Mouse (Mus musculus): Measurements from ENCODE around the gene Apba2.

The Apba2 gene

DNA sequence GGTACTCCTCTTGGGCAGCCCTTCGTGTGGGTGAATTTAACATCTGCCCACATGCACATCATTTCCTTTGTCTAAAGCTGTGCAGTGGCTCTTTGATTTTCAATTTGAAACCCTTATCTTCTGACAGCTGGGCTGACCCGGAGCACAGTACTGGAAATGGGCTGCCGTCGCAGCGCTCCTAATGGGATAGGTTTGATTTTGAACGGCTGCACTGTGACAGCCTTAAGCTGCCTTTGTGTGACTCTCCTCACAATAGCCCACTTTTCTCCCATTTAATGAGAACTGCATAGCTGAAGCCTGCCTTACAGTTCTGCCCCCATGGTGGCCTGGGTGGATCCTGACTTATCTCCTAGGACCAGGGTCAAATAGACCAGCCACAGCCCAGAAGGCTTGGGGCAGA lies 31.9 kb downstream of the Apba2 start:
- no peak for DNase-seq

DNA sequence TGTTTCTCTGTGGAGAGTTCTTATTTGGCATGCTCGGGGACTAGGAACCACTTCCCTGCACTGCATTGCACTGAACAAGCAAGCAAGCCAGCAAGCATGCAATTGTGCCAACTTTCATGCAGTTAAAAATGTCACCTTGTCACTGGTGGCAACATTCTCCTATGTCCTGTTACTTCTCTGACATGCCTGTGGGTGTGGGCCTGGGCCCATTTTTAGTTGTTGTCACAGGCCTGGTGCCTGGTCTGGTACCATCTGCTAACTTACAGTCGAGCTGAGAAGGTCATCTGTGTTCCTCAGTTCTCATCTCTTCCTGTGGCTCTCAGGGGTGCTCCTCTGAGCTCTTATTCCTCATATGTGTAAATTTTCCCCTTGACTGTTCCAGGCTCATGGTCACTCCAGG lies 33.8 kb downstream of the Apba2 start:
- DNase-seq, result no peak

DNA sequence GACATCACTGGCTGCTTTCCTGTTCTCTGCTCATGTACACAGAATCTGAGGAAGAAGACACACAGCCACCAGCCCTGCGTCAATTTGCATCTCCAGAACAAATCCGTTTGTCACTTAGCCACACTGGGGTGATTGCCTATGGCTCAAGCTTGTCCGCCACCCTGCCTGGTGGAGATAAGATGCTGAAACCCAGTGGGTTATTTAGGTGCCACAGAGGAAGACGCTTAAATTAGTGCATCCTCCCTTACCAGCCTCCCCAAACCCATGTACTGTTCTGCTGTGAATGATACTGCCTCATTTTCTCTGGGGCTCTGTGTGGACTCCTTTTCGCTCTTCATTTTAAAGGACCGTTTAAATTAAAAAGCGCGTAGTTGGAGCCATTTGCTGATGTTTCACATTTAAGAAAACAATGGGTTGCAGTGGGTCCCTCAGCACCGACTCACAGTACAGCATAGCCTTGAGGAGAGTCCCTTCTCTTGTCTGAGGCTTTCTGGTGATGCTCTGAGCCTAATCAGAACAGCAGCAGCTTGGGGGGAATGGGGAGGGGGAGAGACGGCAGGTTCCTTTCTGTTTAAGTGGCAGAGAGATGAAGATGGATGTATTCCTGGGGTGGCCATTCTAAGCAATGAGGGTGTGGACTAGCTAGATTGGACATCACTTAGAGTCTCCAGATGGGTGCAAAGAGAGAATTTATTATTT lies 38.1 kb downstream of the Apba2 start:
- DNase-seq, result no peak

DNA sequence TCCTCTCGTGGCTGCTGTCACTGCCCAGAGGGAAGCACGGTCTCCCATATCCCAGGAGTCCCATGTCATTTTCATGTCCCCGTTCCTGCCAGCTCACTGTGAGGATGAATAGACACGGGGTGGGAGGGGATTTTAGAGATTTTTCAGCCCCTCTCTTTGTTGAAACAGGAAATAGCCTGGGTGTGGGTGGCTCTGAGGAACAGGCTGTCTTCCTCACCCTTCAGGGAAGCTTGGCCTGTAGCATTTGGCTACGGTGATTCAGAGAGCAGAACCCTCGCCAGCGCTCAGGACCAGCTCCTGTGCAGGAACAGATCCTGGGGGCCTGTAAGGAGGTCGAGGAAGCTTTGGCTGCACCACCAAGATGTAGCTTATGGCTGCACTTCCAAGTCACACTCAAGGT lies 45.3 kb downstream of the Apba2 start:
- DNase-seq, result no peak

DNA sequence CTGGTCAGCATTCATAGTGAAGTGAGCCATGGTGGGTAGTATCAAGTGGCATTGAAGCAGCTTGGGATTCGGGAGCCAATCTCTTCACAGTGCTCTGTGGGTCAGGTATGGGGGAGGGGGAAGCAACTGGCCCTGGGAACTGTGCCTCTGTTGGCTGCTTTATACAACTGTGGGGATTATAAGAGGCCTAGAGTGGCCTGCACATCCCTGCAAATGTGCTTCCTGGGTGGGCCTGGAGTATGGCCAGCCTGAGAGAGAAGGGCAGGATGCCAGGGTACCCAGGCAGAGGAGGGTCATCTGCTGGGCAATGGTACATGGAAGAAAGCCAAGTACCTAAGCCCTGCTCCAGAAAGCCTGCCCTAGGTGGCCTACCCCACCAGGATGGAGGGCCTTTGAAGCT lies 49.4 kb downstream of the Apba2 start:
- DNase-seq, result no peak

DNA sequence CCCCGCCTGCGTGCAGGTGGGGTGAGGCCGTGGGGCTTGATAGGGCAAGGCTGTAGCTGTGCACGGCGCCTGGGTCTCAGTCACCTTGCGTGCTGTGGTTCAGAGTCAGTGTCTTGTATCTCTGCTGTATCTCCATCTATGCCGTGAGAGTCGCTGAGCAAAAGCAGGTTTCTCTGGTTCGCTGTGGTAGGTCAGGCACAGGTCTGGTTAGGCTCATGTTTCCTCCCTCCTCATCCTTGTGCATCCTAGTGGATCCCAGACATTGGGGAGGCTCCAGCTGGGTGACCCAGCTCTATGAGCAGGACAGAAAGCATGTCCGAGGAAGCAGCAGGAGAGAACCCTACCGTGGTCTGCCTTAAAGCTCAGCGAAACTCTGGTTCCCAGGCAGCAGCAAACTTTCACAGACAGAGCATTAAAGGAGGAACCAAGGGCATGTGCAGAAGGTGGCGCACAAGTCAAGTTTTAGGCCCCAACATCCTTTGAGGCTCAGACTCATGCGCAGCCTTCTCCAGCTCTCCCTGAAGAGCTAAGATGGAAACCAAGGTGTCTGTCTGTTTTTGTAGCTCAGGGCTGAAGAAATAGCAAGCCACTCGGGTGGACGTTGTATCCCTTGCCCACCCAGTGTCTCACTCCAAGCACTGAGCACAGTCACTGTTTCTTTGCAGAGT lies 51.2 kb downstream of the Apba2 start:
- no peak for DNase-seq

DNA sequence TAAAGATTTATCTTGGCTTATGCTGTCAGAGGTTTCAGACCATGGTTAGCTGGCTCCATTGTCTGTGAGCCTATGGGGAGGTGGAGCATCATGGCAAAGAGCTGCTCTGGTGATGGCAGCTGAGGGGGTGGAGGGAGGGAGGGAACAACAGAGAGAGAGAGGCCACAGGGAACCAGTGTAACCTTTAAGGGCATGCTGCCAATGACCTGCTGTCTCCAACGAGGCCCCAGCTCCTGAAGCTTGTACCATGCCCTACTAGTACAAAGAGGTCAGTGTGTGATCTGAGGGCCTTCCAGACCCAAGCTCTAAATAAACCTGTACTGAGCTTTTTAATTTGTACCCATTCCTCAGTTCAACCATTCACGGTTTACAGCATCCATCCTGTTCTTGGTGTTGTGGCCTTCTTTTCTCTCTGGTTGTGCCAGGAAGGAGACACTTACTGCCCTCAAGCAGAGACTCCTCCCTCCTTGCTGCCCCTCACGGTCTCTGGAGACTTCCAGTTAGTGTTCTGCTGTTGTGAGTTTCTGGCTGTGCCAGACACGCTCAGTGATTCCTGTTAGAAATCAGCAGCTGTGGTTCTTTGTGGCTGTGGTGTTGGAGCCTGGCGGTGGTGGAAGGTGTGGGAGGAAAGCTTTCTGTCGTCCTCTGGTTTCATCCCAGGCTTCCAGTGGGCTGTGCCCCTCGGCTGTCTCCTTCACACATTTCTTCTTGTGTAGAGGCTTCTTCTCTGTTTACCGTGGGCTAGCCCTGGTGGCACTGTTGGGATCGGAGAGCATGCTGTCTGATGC lies 60.4 kb downstream of the Apba2 start:
- no peak for DNase-seq

DNA sequence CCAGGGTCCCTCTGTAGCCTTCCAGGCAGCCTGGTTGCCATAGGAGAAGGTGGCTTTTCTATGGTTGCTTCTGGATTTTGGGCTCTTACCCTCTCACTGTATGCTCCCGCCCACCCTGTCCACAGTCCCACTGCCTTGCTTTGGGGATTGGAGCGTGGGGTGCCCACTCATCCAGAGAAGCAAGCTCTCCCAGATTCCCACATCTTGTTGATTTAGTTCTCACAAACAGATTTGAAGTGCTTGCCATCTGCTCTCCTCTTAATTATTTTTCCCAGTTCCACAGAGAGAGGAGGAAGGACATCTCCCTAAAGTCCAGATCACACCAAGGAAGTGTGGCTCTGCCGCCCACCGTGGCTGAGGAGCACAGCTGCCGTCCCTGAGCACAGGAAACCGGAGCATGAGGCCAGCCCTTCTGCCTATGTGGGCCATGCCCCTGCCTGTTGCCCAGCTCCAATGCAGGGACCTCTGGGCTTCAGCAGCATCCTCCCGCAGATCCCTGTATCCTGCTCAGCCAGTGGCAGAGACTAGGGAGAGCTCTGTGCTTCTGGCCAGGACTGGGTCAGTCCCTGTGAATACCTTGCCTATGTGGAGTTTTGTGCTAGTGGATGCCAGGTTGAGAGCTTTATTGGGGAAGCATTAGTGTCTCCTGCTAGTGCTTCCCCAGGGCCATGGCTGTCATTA lies 63.5 kb downstream of the Apba2 start:
- no peak for DNase-seq

DNA sequence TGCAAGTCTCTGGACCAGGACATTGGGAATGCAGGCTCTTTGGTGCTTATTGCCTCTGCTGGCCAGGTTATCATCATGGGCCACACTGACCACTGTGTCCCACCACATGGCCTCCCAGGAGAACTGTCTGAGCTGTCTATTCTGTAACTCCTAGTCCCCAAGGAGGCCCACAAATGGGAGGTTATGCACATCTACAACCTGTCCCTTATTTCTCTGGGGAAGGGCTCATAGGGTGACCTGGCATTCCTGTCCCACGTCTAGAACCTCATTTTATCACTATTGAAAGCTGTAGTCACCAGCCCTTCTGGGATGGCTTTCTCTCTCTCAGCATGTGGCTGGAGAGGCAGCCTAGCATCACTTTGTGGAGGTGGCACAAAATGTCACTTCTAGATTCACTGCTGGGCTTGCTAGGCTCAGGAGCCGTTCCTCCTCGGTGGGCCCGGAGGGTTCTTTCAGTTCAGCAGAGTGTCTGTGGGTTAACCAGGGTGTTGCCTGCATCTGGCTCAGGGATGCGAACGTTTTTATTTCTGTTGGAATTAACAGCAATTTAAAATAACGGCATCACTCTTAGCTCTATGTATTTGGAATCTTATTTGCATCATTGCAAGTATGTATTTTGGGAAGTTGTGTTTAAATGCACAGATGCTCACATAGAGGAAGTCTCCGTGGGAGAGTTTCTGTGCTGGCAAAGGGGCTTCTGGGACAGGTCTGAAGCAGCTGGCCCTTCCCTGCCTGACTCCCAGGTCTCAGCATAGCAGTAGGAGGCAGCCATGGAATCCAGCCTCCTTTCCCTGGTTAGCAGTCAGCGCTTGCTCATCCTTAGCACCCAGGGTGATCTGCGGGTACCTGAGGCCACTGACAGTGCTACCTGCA lies 65.1 kb downstream of the Apba2 start:
- DNase-seq, result no peak

DNA sequence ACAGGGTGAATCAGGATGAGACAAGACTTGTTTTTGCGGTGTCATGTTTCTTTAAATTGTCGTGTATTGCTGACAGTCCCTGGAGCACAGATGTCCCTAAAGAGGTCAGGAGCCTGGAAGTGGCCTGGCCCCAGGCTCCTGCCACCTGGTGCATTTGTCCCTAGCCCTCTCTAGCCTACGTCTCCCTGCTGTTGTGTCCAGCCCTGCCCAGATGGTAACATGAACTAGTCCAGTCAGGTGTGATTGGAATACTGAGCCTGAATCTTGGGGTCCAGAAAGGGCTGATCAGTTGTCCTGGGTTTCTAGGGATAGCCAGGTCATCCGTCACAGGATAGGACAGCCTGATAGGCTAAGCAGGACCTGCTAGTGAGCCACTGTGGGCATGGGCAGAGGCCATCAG lies 67.2 kb downstream of the Apba2 start:
- no peak for DNase-seq

DNA sequence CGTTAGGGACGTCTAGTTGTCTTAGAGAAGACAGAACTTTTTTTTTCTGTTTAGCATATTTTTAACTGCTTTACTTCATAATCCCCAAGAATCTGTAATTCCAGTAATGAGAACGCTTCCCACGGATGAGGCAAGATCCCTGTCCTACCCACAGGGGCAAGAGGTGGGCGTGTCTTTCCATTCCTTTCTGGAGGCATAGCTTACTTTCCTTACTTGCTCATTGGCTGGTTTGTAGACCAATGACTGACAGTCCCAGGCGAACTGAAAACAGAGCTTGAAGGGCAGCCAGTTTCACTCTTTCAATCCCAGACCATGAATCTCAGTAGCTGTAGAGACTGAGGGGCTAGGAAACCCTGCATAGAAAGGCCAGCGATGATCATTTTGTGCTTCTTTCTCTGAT lies 68.2 kb downstream of the Apba2 start:
- no peak for DNase-seq

DNA sequence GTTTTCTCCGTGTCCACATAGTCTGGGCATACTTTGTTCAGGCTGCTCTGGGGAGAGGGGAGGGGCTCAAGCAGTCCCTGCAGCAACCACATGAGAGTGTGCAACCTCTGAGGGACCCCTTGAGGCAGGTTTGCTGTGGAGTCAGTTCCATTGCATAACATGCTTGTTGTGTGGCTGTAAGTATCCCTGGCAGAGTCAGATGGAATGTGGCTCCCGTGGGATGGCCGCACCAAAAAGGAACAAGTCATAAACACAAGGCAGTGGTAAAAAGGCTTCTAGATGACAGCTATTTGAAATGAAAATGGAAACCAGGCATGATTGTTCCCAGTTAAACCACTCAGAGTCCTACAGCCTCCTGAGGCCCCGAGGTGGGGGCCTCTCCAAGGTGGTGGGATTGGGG lies 69.4 kb downstream of the Apba2 start:
- no peak for DNase-seq

DNA sequence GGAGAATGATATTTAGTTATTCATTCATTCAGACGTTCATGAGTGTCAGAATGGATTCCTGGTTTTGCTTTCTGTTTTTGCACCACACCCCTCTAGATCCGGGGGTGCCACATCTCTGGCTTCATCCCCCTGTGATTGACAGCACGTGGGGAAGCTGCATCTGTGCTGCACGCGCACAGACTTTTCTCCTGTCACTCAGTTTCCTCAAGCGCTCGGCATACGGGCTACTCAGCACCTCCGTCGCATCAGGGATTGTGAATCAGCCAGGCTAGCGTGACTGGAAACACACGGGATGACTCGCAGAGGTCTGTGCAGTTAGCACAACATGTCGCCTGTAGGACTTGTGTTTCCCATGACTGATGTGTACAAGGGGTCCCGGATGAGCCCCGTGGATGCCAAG lies 72.6 kb downstream of the Apba2 start:
- no peak for DNase-seq

DNA sequence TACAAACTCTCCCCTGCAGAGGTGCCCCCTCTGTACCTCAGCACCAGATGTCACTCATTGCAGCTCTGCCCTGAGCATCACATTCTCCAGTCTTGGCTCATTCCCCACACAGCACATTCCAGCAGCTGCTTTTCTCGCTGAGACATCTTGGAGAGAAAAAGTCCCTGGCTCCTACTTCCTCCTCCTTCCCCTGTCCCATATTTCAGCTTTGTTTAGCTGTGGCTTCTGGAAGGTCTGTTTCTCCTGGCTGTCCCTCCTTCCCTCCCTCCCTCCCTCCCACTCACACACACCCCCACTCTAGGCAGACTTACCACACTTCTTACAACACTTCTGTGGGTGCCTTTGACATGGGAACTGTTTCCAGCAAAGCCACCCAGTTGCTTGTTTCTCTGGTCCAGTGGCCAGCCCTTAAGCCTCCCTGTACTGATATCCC lies 75.0 kb downstream of the Apba2 start:
- DNase-seq, result no peak

DNA sequence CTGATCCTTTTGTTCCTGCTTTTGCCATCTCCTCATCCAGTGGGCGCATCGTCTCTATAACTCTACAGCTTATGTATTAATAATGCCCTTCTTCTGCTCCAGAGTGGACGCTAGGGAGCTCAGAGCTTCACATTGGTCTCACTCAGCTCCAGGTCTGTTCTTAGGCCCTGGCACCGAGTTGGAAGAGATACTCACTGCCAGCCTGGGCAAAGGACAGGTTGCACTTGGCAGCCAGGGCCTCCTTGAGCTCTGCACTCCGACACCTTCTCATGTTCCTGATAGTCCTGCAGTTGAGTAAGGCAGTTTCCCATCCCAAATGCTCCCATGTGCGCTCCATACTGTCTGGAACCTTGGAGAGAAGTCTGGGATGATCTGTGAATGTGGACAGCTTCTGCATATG lies 76.7 kb downstream of the Apba2 start:
- DNase-seq, result peak; percentile 3

DNA sequence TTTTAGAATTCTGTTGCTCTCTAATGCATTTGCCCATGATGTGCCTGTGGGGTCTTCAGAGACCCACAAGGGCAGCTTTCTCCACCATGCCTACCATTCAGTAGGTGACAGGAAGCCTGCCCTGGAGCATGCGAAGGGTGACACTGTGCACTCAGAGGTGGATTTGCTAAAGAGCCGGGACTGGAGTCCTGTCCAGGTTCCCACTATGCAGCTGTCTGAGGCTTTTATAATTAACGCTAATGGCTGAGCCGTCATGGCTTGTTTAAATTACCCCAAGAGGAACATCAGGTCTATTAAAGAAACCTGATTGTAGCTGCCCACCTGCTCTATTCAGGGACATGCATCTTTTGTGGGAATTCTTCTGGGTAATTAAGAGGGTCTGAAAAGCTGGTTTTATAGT lies 78.4 kb downstream of the Apba2 start:
- no peak for DNase-seq

DNA sequence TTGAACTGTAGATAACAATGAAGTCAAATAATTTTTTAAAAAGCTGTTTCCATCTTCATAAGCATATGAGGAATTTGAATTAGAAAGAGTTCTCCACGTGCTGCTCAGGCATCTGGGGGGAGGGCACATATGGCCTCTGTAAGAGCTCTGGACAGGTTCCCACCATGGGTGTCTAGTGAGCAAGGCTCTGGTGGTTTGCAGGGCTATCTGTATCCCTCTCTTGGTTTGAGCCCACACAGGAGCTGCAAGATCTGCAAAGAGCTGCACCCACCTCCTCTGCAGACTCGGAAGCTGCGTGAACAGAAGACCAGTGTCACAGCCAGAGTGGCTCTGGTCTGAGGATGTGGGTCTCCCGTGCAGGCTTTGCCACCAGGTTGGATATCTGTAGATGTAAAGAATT lies 78.8 kb downstream of the Apba2 start:
- no peak for DNase-seq

DNA sequence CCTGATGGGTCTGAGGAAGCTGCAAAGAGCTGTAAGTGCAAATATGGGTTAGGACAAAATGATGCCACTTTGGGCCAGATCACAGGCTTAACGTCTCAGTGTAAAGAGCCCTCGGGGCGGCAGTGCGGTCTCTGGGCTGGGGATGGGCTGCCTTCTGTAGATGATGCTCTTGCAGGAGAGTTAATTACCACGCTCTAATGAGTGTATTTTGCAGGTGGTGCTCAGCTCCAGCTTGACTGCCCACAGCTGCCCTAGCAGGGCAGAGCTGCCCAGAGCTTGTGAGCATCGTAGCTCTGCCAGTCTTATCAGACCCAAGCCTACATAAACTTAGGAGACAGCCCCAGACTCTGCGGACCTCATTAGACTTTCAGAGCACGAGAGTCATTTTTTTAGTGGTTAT lies 80.9 kb downstream of the Apba2 start:
- no peak for DNase-seq

DNA sequence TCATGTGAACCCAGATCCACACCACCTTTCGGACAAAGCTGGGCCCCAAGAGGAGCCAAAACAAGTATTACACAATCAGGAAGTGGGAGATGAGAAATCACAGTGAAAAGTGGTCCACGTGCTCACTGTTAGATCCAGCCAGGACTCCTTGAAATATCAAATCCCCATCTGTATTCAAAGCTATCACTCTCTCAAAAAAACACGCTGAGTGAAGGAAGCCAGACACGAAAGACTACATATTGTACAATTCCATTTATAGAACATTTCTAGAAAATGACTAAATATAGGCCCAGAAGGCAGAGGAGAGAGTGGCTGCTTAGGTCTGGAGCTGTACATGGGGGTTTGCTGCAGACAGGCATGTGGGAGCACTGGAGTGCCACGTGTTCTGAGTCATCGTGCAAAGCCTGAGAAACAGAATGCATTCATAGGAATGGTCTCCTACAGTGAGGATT lies 82.2 kb downstream of the Apba2 start:
- no peak for DNase-seq

DNA sequence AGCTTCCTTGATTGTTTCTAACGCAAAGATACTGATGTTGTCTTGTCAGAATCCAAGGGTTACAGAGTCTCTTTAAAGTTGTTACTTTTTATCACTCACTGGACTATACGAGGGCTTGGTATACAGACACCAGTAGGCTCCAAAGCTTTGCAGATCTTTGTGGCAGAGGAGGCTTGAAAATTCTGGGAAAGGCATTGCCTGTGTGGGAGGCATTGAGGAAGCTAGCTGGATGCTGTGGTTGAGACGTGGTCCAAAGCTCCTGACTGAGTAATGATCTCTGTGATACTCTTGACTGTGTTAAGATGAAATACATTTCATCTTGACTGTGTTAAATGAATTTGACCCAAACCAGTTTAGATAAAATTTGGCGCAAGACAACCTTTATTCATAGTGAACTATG lies 84.6 kb downstream of the Apba2 start:
- DNase-seq, result no peak

DNA sequence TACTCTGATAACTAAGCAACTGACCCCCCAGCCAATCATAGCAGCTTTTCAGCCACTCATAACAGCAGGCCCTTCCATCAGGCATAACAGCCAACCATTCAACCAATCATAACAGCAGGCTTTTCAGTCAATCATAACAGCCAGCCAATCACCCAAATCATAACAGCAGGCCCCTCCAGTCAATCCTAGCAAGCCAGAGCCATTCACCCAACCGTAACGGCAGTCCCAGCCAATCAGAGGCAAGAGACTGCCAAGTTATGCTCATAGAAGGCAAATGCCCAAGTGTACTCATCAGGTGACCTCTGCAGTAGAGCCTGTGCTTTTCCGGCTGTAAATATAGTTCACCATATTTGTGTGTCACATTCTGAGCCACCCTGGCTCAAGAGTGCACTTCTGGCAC lies 85.1 kb downstream of the Apba2 start:
- no peak for DNase-seq

DNA sequence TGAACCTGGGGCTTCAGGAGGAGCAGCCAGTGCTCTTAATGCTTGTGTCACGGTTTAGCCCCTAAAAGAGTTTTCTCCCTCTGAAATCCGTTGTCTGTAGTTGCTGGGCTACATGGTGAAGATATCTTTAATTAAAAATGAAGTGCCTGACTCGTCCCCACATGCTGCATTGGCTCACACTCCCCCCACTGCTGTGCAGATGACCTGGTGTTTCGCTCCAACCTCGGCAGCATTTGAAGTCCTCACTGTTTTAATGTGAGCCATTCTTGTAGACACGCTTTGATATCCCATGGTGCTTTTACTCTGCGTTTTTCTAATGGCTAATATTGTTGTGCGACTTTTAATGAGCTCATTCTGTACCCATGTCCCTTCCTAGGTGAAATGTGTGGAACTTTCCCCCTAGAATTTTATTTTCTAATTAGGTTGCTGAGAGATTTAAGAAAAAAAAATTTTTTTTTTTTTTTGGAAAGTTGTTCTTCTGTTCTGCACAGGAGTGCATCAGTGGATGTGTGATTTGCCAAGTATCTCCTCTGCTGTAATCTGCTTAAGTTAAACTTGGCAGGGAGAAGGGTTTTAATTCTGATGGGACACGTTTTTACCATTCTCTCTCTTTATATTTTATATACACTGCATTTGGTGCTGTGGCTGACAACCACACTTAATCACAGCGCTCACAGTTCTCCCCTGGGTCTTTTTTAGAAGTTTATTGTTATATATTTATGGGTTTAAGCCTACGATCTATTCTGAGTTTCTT lies 87.3 kb downstream of the Apba2 start:
- no peak for DNase-seq
